Mouse (Mus musculus): ENCODE results near the gene Gjd3.

GRCm38 (mm10) chr11:98944897-98945604, 37.8 kb downstream of the Gjd3 start:
- TF ChIP-seq CTCF (IDR thresholded peaks at IDR 0.05; ENCODE audit: extremely low read depth, insufficient read depth, low read length) (no peak), POLR2A (IDR thresholded peaks at IDR 0.05; ENCODE audit: extremely low read depth, insufficient read depth, low read length) (no peak)

All from cortical plate, adult 2 months (tissue).